In the genomic region with DNA sequence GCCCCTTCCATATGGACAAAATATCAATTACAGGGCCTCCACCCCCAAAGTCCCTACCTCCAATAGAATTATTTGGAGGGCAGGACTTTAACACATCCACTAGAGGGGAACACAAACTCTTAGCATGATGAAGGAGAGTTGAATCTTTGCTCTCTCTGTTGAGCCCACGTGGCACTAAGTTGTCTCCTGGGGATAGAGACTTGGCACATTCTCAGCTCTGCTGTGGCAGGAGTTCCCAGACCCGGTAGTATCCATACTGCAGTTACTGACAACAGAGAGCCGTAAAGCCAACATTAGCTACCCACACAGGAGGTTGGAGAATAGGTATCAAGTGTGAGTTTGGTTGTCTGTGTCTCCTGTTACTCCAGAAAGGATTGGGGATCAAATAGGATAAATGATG, we compare ENCODE assay signal across 20 mouse cellular contexts.
"Had no signal": no experiment of that assay in that cellular context is flagged by ENCODE, and none has a peak within 500 bp of the region (broad histone marks: within the 10 kb centered on the region; RNA-seq: fewer than 3 reads in every experiment).

No protein-coding gene starts in this region.

- ATAC-seq: liver, embryonic 12.5 days had no signal

- H3K9me3 ChIP-seq: kidney, embryonic 15.5 days; limb, embryonic 10.5 days; limb, embryonic 13.5 days; liver, embryonic 12.5 days; liver, embryonic 15.5 days; lung, embryonic 15.5 days; midbrain, embryonic 12.5 days; neural tube, embryonic 13.5 days had no signal

- H3K4me1 ChIP-seq: limb, embryonic 13.5 days; liver, embryonic 12.5 days; liver, embryonic 15.5 days; lung, embryonic 15.5 days; midbrain, embryonic 12.5 days; neural tube, embryonic 13.5 days had no signal

- H3K4me2 ChIP-seq: kidney, embryonic 15.5 days; limb, embryonic 13.5 days; liver, embryonic 12.5 days; liver, embryonic 15.5 days; lung, embryonic 15.5 days; midbrain, embryonic 12.5 days; neural tube, embryonic 13.5 days had no signal

- H3K27ac ChIP-seq: kidney, embryonic 15.5 days; left cerebral cortex, adult 2 months; limb, embryonic 10.5 days; limb, embryonic 13.5 days; liver, embryonic 12.5 days; liver, embryonic 15.5 days; lung, embryonic 15.5 days; midbrain, embryonic 12.5 days; neural tube, embryonic 13.5 days had no signal

- DNase-seq: kidney, adult 11 months; kidney, adult 8-10 months; kidney, postnatal 10 days; kidney, postnatal 36 days; layer of hippocampus, postnatal 36 days; liver; lung, adult 18-20 months; lung, postnatal 10 days; lung, postnatal 36 days; thymus, adult 18-20 months; thymus, postnatal 36 days had no signal

- H3K4me3 ChIP-seq: kidney, embryonic 15.5 days; left cerebral cortex, adult 2 months; limb, embryonic 10.5 days; limb, embryonic 13.5 days; liver, embryonic 12.5 days; liver, embryonic 15.5 days; lung, embryonic 15.5 days; midbrain, embryonic 12.5 days; neural tube, embryonic 13.5 days had no signal

- H3K27me3 ChIP-seq: kidney, embryonic 15.5 days; limb, embryonic 13.5 days; liver, embryonic 12.5 days; liver, embryonic 15.5 days; lung, embryonic 15.5 days; midbrain, embryonic 12.5 days; neural tube, embryonic 13.5 days had no signal

- H3K9ac ChIP-seq: kidney, embryonic 15.5 days; limb, embryonic 13.5 days; liver, embryonic 12.5 days; liver, embryonic 15.5 days; lung, embryonic 15.5 days; midbrain, embryonic 12.5 days; neural tube, embryonic 13.5 days had no signal

- H3K36me3 ChIP-seq: kidney, embryonic 15.5 days; limb, embryonic 10.5 days; limb, embryonic 13.5 days; liver, embryonic 12.5 days; liver, embryonic 15.5 days; lung, embryonic 15.5 days; midbrain, embryonic 12.5 days; neural tube, embryonic 13.5 days had no signal
